ENCODE assay signal across 18 mouse cellular contexts in genomic region chr1:123542496-123542895, GRCm38 (mm10).
"Had no signal": no experiment of that assay in that cellular context is flagged by ENCODE, and none has a peak within 500 bp of the region (broad histone marks: within the 10 kb centered on the region; RNA-seq: fewer than 3 reads in every experiment).

No protein-coding gene starts in this region.

- H3K4me2 ChIP-seq: lung, embryonic 14.5 days; midbrain, embryonic 12.5 days; neural tube, embryonic 13.5 days; neural tube, embryonic 15.5 days had no signal

- H3K36me3 ChIP-seq: midbrain, embryonic 10.5 days; midbrain, embryonic 12.5 days; neural tube, embryonic 13.5 days; neural tube, embryonic 15.5 days had no signal

- ATAC-seq: midbrain, embryonic 16.5 days had no signal

- H3K27me3 ChIP-seq: midbrain, embryonic 12.5 days; neural tube, embryonic 13.5 days; neural tube, embryonic 15.5 days had no signal

- H3K9ac ChIP-seq: lung, embryonic 14.5 days; midbrain, embryonic 12.5 days; neural tube, embryonic 13.5 days; neural tube, embryonic 15.5 days had no signal

- H3K27ac ChIP-seq: midbrain, embryonic 10.5 days; midbrain, embryonic 12.5 days; neural tube, embryonic 13.5 days; neural tube, embryonic 15.5 days had no signal

- H3K9me3 ChIP-seq: midbrain, embryonic 10.5 days; midbrain, embryonic 12.5 days; neural tube, embryonic 13.5 days; neural tube, embryonic 15.5 days had no signal

- H3K4me3 ChIP-seq: midbrain, embryonic 10.5 days; midbrain, embryonic 12.5 days; myocyte; neural tube, embryonic 13.5 days; neural tube, embryonic 15.5 days had no signal

- DNase-seq: lung, embryonic 14.5 days; lung, postnatal 10 days; lung, postnatal 4 days; midbrain, embryonic 14.5 days; retina, postnatal 1 day; right cerebral cortex, adult 18-20 months; right cerebral cortex, postnatal 25 days; right cerebral cortex, postnatal 4 days; spleen, adult 18-20 months; thymus, adult 18-20 months; thymus, postnatal 14 days; thymus, postnatal 36 days had no signal

- H3K4me1 ChIP-seq: midbrain, embryonic 10.5 days; midbrain, embryonic 12.5 days; neural tube, embryonic 13.5 days; neural tube, embryonic 15.5 days had no signal
